9 mouse cellular contexts compared by ENCODE assay signal in the genomic region with DNA sequence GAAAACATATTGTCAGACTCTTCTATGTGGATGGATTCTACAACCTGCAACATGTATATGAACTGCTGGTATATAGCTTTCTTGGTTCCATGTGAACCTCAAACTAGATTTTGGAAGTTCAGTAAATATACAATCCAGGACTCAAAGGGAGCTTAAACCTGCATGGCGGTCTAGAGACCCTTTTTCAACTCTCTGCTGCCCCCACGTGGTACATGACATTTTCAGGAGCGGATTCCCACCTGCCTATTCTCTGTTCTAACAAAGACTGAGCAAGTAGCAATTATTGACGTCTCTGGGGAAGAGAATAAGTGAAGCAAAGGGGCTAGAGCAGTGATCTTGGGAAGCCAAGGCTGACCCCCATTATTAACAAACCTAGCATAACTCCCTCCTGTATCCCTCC.
DNase-seq lines count a peak whose midpoint lies in the region; ATAC-seq and TF ChIP-seq lines count a peak whose summit lies in the region.
"Had no signal": no experiment of that assay in that cellular context is flagged by ENCODE, and none has a peak within 500 bp of the region (broad histone marks: within the 10 kb centered on the region; RNA-seq: fewer than 3 reads in every experiment).

No protein-coding gene starts in this region.

- no peak overlapping the region for H3K27ac ChIP-seq in kidney, postnatal 0 days
- H3K27ac ChIP-seq in kidney, embryonic 14.5 days (ENCODE audit: low read depth, low read length), result no peak overlapping the region
- no peak overlapping the region for H3K27ac ChIP-seq in stomach, postnatal 0 days (replicated peaks)
- no peak overlapping the region for H3K27ac ChIP-seq in heart, embryonic 10.5 days

- WGBS in kidney, postnatal 0 days, result 26% methylated on average over 4 of the region's 4 CpGs
- 20% methylated on average over 4 of the region's 4 CpGs for WGBS in kidney, embryonic 14.5 days
- 14% methylated on average over 4 of the region's 4 CpGs for WGBS in stomach, postnatal 0 days
- WGBS in heart, embryonic 10.5 days, result 14% methylated on average over 4 of the region's 4 CpGs

- no peaks in the 10 kb centered on the region for H3K36me3 ChIP-seq in kidney, postnatal 0 days (ENCODE audit: insufficient read depth, low read length)
- no peaks in the 10 kb centered on the region for H3K36me3 ChIP-seq in kidney, embryonic 14.5 days (ENCODE audit: control insufficient read depth, insufficient read depth, low read length)
- H3K36me3 ChIP-seq in stomach, postnatal 0 days (ENCODE audit: control insufficient read depth, insufficient read depth, low read length), result no peaks in the 10 kb centered on the region
- no peaks in the 10 kb centered on the region for H3K36me3 ChIP-seq in heart, embryonic 10.5 days

- DNase-seq in kidney, postnatal 0 days (ENCODE audit: low spot score), result peak; percentile 42
- DNase-seq in ZHBTc4 (ENCODE audit: low read depth, low spot score), result peak; percentile 76
- peak; percentile 80 to 82 for DNase-seq in cerebellum, postnatal 36 days
- peak; percentile 31 for DNase-seq in kidney, postnatal 14 days
- peak; percentile 24 for DNase-seq in lung, postnatal 36 days
- DNase-seq in stomach, postnatal 0 days (ENCODE audit: low spot score), result peak; percentile 51
- DNase-seq in heart, embryonic 10.5 days (ENCODE audit: low spot score), result no peak

- no peak overlapping the region for H3K9ac ChIP-seq in kidney, postnatal 0 days (ENCODE audit: low read depth, low read length)
- no peak overlapping the region for H3K9ac ChIP-seq in kidney, embryonic 14.5 days (ENCODE audit: low read depth, low read length)
- no peak overlapping the region for H3K9ac ChIP-seq in stomach, postnatal 0 days (ENCODE audit: low read length)

- H3K4me3 ChIP-seq in kidney, postnatal 0 days (replicated peaks; ENCODE audit: low read depth, low read length), result no peak overlapping the region
- no peak overlapping the region for H3K4me3 ChIP-seq in kidney, embryonic 14.5 days (ENCODE audit: low read length)
- H3K4me3 ChIP-seq in stomach, postnatal 0 days (ENCODE audit: low read depth, low read length), result no peak overlapping the region
- no peak overlapping the region for H3K4me3 ChIP-seq in heart, embryonic 10.5 days
- H3K4me3 ChIP-seq: myocyte had no signal

- no peaks in the 10 kb centered on the region for H3K9me3 ChIP-seq in kidney, postnatal 0 days (replicated peaks; ENCODE audit: low read length)
- H3K9me3 ChIP-seq in kidney, embryonic 14.5 days (ENCODE audit: control insufficient read depth, low read length), result no peaks in the 10 kb centered on the region
- H3K9me3 ChIP-seq in stomach, postnatal 0 days (ENCODE audit: control insufficient read depth, low read length), result no peaks in the 10 kb centered on the region
- H3K9me3 ChIP-seq in heart, embryonic 10.5 days, result no peaks in the 10 kb centered on the region

- H3K4me1 ChIP-seq in kidney, postnatal 0 days (replicated peaks; ENCODE audit: insufficient read depth, low read length), result no peaks in the 10 kb centered on the region
- H3K4me1 ChIP-seq in kidney, embryonic 14.5 days (ENCODE audit: control insufficient read depth, insufficient read depth, low read length), result no peaks in the 10 kb centered on the region
- no peaks in the 10 kb centered on the region for H3K4me1 ChIP-seq in stomach, postnatal 0 days (replicated peaks; ENCODE audit: control insufficient read depth, insufficient read depth)
- no peaks in the 10 kb centered on the region for H3K4me1 ChIP-seq in heart, embryonic 10.5 days

- no peak for ATAC-seq in kidney, postnatal 0 days (replicated peaks; ENCODE audit: low FRiP score, low read depth)
- ATAC-seq in kidney, embryonic 14.5 days (ENCODE audit: low FRiP score, low TSS enrichment), result no peak
- no peak for ATAC-seq in stomach, postnatal 0 days (ENCODE audit: low FRiP score, low TSS enrichment)

- H3K4me2 ChIP-seq in kidney, postnatal 0 days (ENCODE audit: low read length), result no peak overlapping the region
- no peak overlapping the region for H3K4me2 ChIP-seq in kidney, embryonic 14.5 days (replicated peaks; ENCODE audit: low read depth, low read length)
- no peak overlapping the region for H3K4me2 ChIP-seq in stomach, postnatal 0 days (replicated peaks; ENCODE audit: low read depth)

- no peak for TF ChIP-seq EP300 in stomach, postnatal 0 days (optimal IDR thresholded peaks at IDR 0.05)

- no peaks in the 10 kb centered on the region for H3K27me3 ChIP-seq in kidney, postnatal 0 days (ENCODE audit: insufficient read depth, low read length)
- no peaks in the 10 kb centered on the region for H3K27me3 ChIP-seq in kidney, embryonic 14.5 days (ENCODE audit: control insufficient read depth, insufficient read depth, low read length)
- H3K27me3 ChIP-seq in stomach, postnatal 0 days (ENCODE audit: control insufficient read depth, insufficient read depth, low read length), result no peaks in the 10 kb centered on the region
- no peaks in the 10 kb centered on the region for H3K27me3 ChIP-seq in heart, embryonic 10.5 days (ENCODE audit: insufficient read depth, poor library complexity, severe bottlenecking)

- peak; percentile 71 for TF ChIP-seq CTCF in kidney, postnatal 0 days (IDR thresholded peaks at IDR 0.05; ENCODE audit: low read depth)
- TF ChIP-seq CTCF in stomach, postnatal 0 days (IDR thresholded peaks at IDR 0.05; ENCODE audit: low read depth), result peak; percentile 66
